Mouse (Mus musculus) bone marrow, adult 2 months (tissue): ENCODE results near the gene Svs3b. TPM values are rescaled to one million over a fixed set of nuclear protein-coding genes. Genes with fewer than 3 reads are reported as not detected.
"Not testable (repeated sequence)": the region's sequence is repeated elsewhere in the genome, so short reads cannot be mapped to it uniquely, and the experiment has no call there.

Source experiments
- H3K27ac ChIP-seq: fragments of 200-500 bp; 2 replicates; pipeline ENCODE4 v1.5.1; 2012; ENCODE audit warnings: low read depth, mild to moderate bottlenecking, control low read depth, inconsistent platforms, low read length; ENCODE audit not compliant: control insufficient read depth, poor library complexity, insufficient read depth
- H3K4me1 ChIP-seq: fragments of 200-500 bp; 2 replicates; pipeline ENCODE4 v1.6.1; 2011; ENCODE audit warnings: low read length; ENCODE audit not compliant: control insufficient read depth, insufficient read depth
- H3K4me3 ChIP-seq: fragments of 200-500 bp; replicated peaks from 2 replicates; pipeline ENCODE3; 2011; ENCODE audit warnings: mild to moderate bottlenecking, low read depth, low read length, control low read depth; ENCODE audit not compliant: control insufficient read depth
- CTCF ChIP-seq: fragments of 200-500 bp; IDR thresholded peaks from 2 replicates; pipeline ENCODE4 v1.5.1; 2011; ENCODE audit warnings: low read length, control low read depth; ENCODE audit not compliant: control insufficient read depth, insufficient read depth
- POLR2A ChIP-seq: fragments of 200-500 bp; IDR thresholded peaks from 2 replicates; pipeline ENCODE4 v1.6.1; 2011; ENCODE audit warnings: low read depth, mild to moderate bottlenecking, control low read depth, low read length, borderline replicate concordance; ENCODE audit not compliant: control insufficient read depth
- WGBS: fragments of 180-500 bp; shearing (Covaris S2); methylation state at CpG from one replicate; pipeline ENCODE4 v1.1.7; 2018; 5-methylcytosine and 5-hydroxymethylcytosine counted together
- polyA plus RNA-seq: library from polyadenylated mRNA; stranded (reverse); fragments of >200 nt; gene quantifications from 2 replicates; pipeline ENCODE4 v1.2.4, GENCODE M21; 2011; ENCODE audit warnings: low replicate concordance; ENCODE audit not compliant: missing spikeins, insufficient read depth, insufficient read length

The Svs3b gene
- not detected in 2 replicates for polyA plus RNA-seq

- 76% methylated on average over 1 of the region's 1 CpGs for WGBS
- H3K4me1 ChIP-seq, H3K27ac ChIP-seq, H3K4me3 ChIP-seq: not testable (repeated sequence)
Observed at GRCm38 (mm10) chr2:164256540-164256939, at the start of gene Svs3b. Gene Svs3b (minus strand): TSS chr2:164256640.

- H3K4me1 ChIP-seq, H3K4me3 ChIP-seq, H3K27ac ChIP-seq: not testable (repeated sequence)
- WGBS: 68% methylated on average over 1 of the region's 1 CpGs
Observed at GRCm38 (mm10) chr2:164288968-164289367, 32.5 kb upstream of the Svs3b start, which contains the start of gene Svs3a. Gene Svs3a (plus strand): TSS chr2:164289268.

- Histone ChIP-seq H3K4me3 (no peak within 1 kb of the TSS), H3K4me1 (no peaks in the 10 kb centered on the region), H3K27ac (no peak within 1 kb of the TSS)
- no peak for TF ChIP-seq CTCF
- TF ChIP-seq POLR2A: no peak
- 75% methylated on average over 4 of the region's 4 CpGs for WGBS
Observed at GRCm38 (mm10) chr2:164278359-164278758, 21.9 kb upstream of the Svs3b start, which contains the start of gene Svs4. Gene Svs4 (minus strand): TSS chr2:164278459.

GRCm38 (mm10) chr2:164238366-164238765 is 18.1 kb downstream of the Svs3b start, which contains the start of gene Svs2:
Gene Svs2 (minus strand): TSS chr2:164238466.
- Histone ChIP-seq H3K4me3 (no peak within 1 kb of the TSS), H3K4me1 (no peaks in the 10 kb centered on the region), H3K27ac (no peak within 1 kb of the TSS)
- no peak for TF ChIP-seq POLR2A
- WGBS: 72% methylated on average over 3 of the region's 3 CpGs

- Histone ChIP-seq H3K27ac (no peak overlapping the region), H3K4me3 (no peak overlapping the region), H3K4me1 (no peaks in the 10 kb centered on the region)
- 79% methylated on average over 8 of the region's 8 CpGs for WGBS
- no peak for TF ChIP-seq POLR2A
- TF ChIP-seq CTCF: no peak
Observed at GRCm38 (mm10) chr2:164232671-164233070, 23.8 kb downstream of the Svs3b start.

- whole genome bisulfite sequencing: 73% methylated on average over 8 of the region's 8 CpGs
- Histone ChIP-seq H3K4me1 (no peaks in the 10 kb centered on the region), H3K4me3 (no peak overlapping the region), H3K27ac (no peak overlapping the region)
- no peak for TF ChIP-seq POLR2A
Observed at GRCm38 (mm10) chr2:164228361-164229070, 27.9 kb downstream of the Svs3b start.

- TF ChIP-seq POLR2A (no peak), CTCF (no peak)
- 62% methylated on average over 11 of the region's 11 CpGs for WGBS
Observed at GRCm38 (mm10) chr2:164221522-164221921, 34.9 kb downstream of the Svs3b start, which contains the start of gene Wfdc15b. Gene Wfdc15b (minus strand): TSS chr2:164221660.

GRCm38 (mm10) chr2:164219295-164219694 is 37.1 kb downstream of the Svs3b start:
- Histone ChIP-seq H3K4me1 (no peaks in the 10 kb centered on the region), H3K27ac (no peak overlapping the region)
- WGBS: 75% methylated on average over 9 of the region's 9 CpGs

More at GRCm38 (mm10) chr2:164221522-164221921, 34.9 kb downstream of the Svs3b start, which contains the start of gene Wfdc15b:
- Histone ChIP-seq H3K4me1 (no peaks in the 10 kb centered on the region), H3K4me3 (no peak within 1 kb of the TSS), H3K27ac (no peak within 1 kb of the TSS)

GRCm38 (mm10) chr2:164212711-164213110 is 43.7 kb downstream of the Svs3b start:
- 73% methylated on average over 5 of the region's 5 CpGs for WGBS
- TF ChIP-seq POLR2A (no peak), CTCF (no peak)

More at GRCm38 (mm10) chr2:164219295-164219694, 37.1 kb downstream of the Svs3b start:
- TF ChIP-seq POLR2A (no peak), CTCF (no peak)
- no peak overlapping the region for H3K4me3 ChIP-seq

More at GRCm38 (mm10) chr2:164212711-164213110, 43.7 kb downstream of the Svs3b start:
- Histone ChIP-seq H3K4me3 (no peak overlapping the region), H3K27ac (no peak overlapping the region), H3K4me1 (no peaks in the 10 kb centered on the region)
